Mouse (Mus musculus) E14TG2a.4 (cell line): ENCODE results near the gene Mthfd2.
A peak's percentile ranks its signal among the peaks of the same experiment; 100 is the strongest.

Source experiments
- H3K27me3 ChIP-seq: 2 replicates; pipeline ENCODE4 v1.6.1; 2014; ENCODE audit warnings: low read length, control low read depth; ENCODE audit not compliant: insufficient read depth
- H3K36me3 ChIP-seq: 2 replicates; pipeline ENCODE4 v1.6.1; 2014; ENCODE audit warnings: low read length, control low read depth; ENCODE audit not compliant: insufficient read depth
- H3K4me1 ChIP-seq: replicated peaks from 2 replicates; pipeline ENCODE4 v1.6.1; 2014; ENCODE audit warnings: low read depth, low read length, control low read depth
- H3K4me3 ChIP-seq: replicated peaks from 2 replicates; pipeline ENCODE4 v1.5.1; 2014; ENCODE audit warnings: mild to moderate bottlenecking, low read length
- H3K9me3 ChIP-seq: 2 replicates; pipeline ENCODE4 v1.6.1; 2014; ENCODE audit warnings: low read length, control low read depth
- CTCF ChIP-seq: conservative IDR thresholded peaks from 2 replicates; pipeline ENCODE4 v1.5.1; 2014; ENCODE audit warnings: low read length
- NANOG ChIP-seq: IDR thresholded peaks from 2 replicates; pipeline ENCODE4 v1.6.1; 2014; ENCODE audit warnings: borderline replicate concordance, low read length, mixed read lengths
- POU5F1 ChIP-seq: IDR thresholded peaks from 2 replicates; pipeline ENCODE4 v1.6.1; 2014; ENCODE audit warnings: low read length, borderline replicate concordance

The Mthfd2 gene

DNA sequence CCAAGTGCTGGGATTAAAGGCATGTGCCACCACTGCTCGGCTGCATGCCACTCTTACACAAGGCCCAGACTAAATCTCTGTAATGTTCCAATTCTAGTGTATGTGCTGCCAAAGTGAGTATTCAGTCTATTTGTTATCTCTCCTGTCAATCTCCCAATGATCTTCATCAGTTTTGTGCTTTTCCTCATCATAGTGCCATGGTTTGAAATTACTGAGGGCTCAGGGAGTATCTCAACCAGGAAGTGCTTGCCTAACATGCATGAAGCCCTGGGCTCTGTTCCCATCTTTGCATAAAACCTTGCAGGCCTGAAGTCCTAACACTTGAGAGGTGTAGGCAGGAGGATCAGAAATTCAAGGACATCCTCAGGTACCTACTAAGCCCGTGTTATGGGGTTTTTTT, 2.9 kb downstream of the Mthfd2 start:
- peaks cover 2% of the 10 kb centered on the region; the same call in 1 of the 2 replicates for H3K27me3 ChIP-seq
- H3K36me3 ChIP-seq = no peaks in the 10 kb centered on the region
- no peaks in the 10 kb centered on the region for H3K9me3 ChIP-seq
- no peak for TF ChIP-seq POU5F1
- no peak for TF ChIP-seq CTCF
- no peak for TF ChIP-seq NANOG
- peaks cover 18% of the 10 kb centered on the region for H3K4me1 ChIP-seq
- no peak overlapping the region for H3K4me3 ChIP-seq

DNA sequence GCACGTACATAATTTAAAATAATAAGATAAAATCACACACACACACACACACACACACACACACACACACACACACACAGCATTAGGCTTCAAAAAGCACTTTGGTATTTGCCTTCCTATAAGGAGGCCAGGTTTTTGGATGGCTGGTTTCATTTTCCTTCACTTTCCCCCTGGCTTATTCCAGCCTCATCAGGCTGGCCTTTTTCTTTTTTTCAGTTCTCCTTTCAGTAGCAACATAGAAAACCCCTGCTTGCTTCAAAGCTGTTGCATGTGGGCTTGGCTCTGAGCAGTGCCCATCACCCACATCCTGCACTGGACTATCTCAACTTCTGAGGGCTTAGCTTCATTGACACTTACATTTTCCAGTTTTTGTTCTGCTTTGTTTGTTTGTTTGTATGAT, 3.8 kb downstream of the Mthfd2 start:
- Histone ChIP-seq H3K4me3 (no peak overlapping the region), H3K4me1 (peaks cover 14% of the 10 kb centered on the region), H3K36me3 (no peaks in the 10 kb centered on the region), H3K27me3 (peaks cover 2% of the 10 kb centered on the region; the same call in 1 of the 2 replicates), H3K9me3 (no peaks in the 10 kb centered on the region)
- TF ChIP-seq NANOG (no peak), POU5F1 (no peak), CTCF (no peak)

DNA sequence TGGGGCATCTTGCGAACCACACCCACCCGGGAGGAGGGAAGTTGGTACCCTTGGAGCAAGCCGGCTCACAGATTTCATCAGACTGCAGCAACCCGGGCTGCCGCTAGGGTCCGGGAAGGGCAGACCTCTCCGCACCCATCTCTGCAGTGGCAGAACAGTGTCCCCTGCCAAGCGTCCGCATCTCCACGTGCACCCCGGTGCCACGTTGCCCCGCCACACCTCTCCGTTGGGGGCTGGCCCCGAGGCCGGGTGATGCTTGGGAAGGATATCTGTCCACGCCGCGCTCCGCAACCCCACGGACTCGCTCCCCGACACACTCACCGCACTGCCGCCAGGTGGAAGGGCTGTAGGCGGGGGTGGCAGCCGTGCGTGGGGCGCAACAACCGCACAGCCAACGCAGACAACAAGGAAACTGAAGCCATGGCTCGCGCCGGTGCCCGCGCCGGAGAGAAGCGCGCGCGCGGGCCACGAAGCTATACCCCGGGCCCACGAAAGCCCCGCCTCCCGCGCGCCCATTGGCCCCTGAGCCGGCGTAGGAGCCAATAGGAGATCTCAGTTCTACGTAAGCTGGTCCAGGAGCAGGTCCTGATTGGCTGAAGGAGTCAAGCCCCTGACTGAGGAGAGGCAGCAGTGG, 8.5 kb downstream of the Mthfd2 start:
- peaks cover 22% of the 10 kb centered on the region for H3K36me3 ChIP-seq
- peaks cover 2% of the 10 kb centered on the region; the same call in 1 of the 2 replicates for H3K27me3 ChIP-seq
- H3K9me3 ChIP-seq = no peaks in the 10 kb centered on the region
- no peak for TF ChIP-seq NANOG
- no peak for TF ChIP-seq POU5F1
- TF ChIP-seq CTCF = peak; percentile 52
- peak overlapping the region; percentile 99 for H3K4me3 ChIP-seq
- peaks cover 25% of the 10 kb centered on the region for H3K4me1 ChIP-seq

DNA sequence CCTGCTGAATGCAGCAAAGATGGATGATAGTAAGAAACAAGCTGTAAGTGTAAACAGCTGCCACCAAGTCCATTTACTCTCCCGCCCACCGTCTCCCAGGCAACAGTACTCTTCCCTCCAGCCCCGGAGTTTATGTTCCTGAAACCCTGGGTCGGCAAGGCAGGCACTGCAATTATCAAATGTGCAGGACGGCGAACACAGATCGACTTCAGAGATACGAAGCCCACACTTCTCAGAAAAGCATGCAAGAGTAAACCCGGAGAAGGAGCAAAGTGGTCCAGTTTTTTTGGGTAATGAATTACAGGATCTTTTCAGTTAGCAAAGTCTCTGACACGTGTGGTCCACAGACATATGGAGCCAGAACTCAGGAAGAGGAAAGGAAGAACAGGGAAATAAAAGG, 9.7 kb downstream of the Mthfd2 start:
- TF ChIP-seq POU5F1 (no peak), CTCF (no peak), NANOG (no peak)

DNA sequence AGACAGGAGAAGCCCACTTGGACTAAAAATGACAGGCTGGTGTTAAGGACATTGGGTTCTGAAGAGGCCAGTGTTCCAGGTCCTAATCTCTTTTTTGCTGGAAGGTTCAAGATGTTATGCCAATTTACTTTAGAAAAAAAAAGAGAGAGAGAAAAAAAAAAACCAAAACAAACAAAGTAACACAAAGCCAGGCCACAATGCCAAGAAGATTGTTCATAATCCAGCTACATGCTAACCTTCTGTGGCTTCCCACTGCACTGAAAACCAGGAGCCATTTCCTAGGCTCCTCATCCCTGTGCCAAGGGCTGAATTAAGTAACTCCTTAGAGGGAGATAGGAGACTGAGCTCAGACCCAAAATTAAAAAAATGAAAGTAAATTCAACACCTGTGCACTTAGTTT, 10.4 kb downstream of the Mthfd2 start:
- Histone ChIP-seq H3K27me3 (0 out of 2 replicates have a peak, but pooled peaks cover 2% of the 10 kb centered on the region), H3K9me3 (no peaks in the 10 kb centered on the region), H3K4me3 (no peak overlapping the region), H3K36me3 (peaks cover 42% of the 10 kb centered on the region), H3K4me1 (peaks cover 25% of the 10 kb centered on the region)
- TF ChIP-seq NANOG (no peak), CTCF (no peak), POU5F1 (no peak)

More for the DNA sequence above, 9.7 kb downstream of the Mthfd2 start:
- Histone ChIP-seq H3K27me3 (0 out of 2 replicates have a peak, but pooled peaks cover 2% of the 10 kb centered on the region), H3K36me3 (peaks cover 34% of the 10 kb centered on the region), H3K4me1 (peaks cover 25% of the 10 kb centered on the region), H3K9me3 (no peaks in the 10 kb centered on the region), H3K4me3 (peak overlapping the region; percentile 99)

DNA sequence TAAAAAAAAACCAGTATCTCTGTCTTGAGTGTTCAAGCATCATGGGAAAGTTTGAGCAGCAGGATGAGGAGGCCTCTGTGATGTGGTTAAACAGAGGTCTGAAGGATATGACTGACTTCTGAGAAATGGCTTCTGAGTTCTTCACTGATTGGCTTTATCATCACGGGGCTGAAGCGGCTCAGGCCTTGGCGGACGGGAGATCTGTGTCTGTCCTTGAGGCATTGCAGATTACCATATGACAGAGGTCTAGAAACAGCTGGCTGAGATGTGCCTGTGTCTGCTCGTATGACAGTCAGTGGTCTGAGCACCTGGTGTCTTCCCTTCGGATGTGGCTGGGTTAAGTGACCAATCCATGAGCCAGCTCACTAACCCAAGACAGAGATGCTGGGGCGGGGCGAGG, 13.2 kb downstream of the Mthfd2 start:
- TF ChIP-seq CTCF (no peak), POU5F1 (no peak), NANOG (no peak)

DNA sequence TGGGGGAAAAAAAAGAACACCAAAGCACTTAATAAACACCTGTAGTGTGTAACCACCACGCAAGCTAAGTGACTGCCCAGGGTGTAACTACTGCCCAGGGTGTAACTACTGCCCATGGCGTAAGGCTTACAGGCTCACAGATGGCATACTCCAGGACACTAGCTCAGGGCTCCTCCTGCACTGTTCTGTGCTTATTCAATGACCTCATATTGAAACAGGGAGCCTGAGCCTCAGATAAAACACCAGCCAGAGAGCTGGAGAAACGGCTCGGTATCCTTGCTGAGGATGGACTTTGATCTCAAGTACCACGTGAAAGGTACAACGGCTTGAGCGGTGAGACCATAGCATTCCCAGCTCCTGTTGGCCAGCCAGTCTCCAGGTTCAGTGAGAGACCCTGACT, 13.7 kb downstream of the Mthfd2 start:
- H3K4me3 ChIP-seq = no peak overlapping the region
- H3K27me3 ChIP-seq = no peaks in the 10 kb centered on the region
- H3K9me3 ChIP-seq = no peaks in the 10 kb centered on the region
- H3K36me3 ChIP-seq = peaks cover 74% of the 10 kb centered on the region
- H3K4me1 ChIP-seq = peaks cover 22% of the 10 kb centered on the region
- TF ChIP-seq POU5F1 = no peak
- no peak for TF ChIP-seq CTCF
- no peak for TF ChIP-seq NANOG

More for the DNA sequence above, 13.2 kb downstream of the Mthfd2 start:
- Histone ChIP-seq H3K27me3 (no peaks in the 10 kb centered on the region), H3K4me3 (no peak overlapping the region), H3K9me3 (no peaks in the 10 kb centered on the region), H3K36me3 (peaks cover 69% of the 10 kb centered on the region), H3K4me1 (peaks cover 22% of the 10 kb centered on the region)

DNA sequence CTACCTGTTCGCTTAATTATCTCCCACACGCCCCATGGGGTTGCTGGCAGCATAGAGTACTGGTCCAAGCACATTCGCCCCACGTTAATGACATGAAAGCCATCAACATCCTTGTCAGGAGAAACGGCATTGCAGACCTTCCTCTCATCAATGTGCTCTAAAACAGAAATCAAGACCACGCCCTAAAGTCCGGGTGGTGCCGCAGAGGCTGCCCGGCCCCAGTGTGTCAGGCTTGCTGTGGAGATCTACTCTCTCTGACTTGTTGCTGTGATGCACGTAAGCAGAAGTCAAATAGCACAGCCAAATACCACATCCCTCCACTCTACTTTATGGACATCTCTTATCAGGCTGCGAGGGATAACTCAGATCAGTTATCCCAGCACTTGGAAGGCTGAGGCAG, 14.5 kb downstream of the Mthfd2 start:
- TF ChIP-seq CTCF (no peak), POU5F1 (no peak), NANOG (no peak)
- peaks cover 15% of the 10 kb centered on the region for H3K4me1 ChIP-seq
- H3K27me3 ChIP-seq = no peaks in the 10 kb centered on the region
- peaks cover 82% of the 10 kb centered on the region for H3K36me3 ChIP-seq
- no peak overlapping the region for H3K4me3 ChIP-seq
- H3K9me3 ChIP-seq = no peaks in the 10 kb centered on the region

DNA sequence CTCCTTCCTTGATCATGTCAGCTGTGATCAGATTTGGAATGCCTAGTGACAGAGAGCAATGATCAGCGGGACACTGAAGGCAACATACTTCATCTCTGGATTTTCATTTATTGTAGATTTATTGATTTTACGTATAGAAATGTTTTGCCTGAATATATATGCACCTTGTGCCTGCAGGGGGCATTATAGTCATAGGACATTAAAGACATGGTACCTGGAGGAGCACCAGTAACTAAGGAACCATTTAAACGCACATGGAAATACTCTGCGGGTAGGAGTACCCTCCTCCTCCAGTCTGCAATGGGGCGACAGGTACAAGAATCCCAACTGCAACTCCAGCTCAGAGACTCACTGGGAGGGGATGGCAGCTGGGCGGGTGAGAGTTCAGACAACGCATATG, 16.7 kb downstream of the Mthfd2 start:
- TF ChIP-seq POU5F1 (no peak), CTCF (no peak), NANOG (no peak)
- no peak overlapping the region for H3K4me3 ChIP-seq
- peaks cover 6% of the 10 kb centered on the region for H3K4me1 ChIP-seq
- H3K36me3 ChIP-seq = peaks cover 96% of the 10 kb centered on the region
- H3K27me3 ChIP-seq = no peaks in the 10 kb centered on the region
- no peaks in the 10 kb centered on the region for H3K9me3 ChIP-seq
